ENCODE assay signal across 23 mouse cellular contexts in the genomic region with DNA sequence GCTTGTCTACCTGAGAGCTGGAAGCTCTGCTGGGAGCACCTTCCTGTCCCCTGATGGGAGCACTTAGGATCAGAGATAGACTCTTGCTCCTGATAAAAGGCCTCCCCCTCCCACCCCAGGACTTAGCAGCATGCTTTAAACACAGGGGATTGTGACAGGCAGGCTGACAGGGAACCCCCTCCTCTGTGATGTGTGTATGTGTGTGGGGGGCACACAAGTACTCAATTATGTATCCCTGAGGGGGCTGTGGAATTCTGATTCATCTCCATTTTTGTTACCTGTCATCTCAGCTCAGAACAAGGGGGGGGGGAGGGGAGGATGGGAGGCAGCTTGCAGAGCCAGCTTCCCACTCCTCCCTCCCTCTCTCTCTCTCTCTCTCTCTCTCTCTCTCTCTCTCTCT. TPM values are rescaled to one million over a fixed set of nuclear protein-coding genes. Genes with fewer than 3 reads are reported as not detected.
"Had no signal": no experiment of that assay in that cellular context is flagged by ENCODE, and none has a peak within 500 bp of the region (broad histone marks: within the 10 kb centered on the region; RNA-seq: fewer than 3 reads in every experiment).

No protein-coding gene starts in this region.

- H3K36me3 ChIP-seq: midbrain, embryonic 10.5 days; midbrain, embryonic 12.5 days; neural tube, embryonic 13.5 days; neural tube, embryonic 15.5 days; stomach, embryonic 15.5 days had no signal

- H3K4me1 ChIP-seq: midbrain, embryonic 10.5 days; midbrain, embryonic 12.5 days; stomach, embryonic 15.5 days had no signal

- H3K27me3 ChIP-seq: midbrain, embryonic 12.5 days; neural tube, embryonic 13.5 days; neural tube, embryonic 15.5 days; stomach, embryonic 15.5 days had no signal

- H3K27ac ChIP-seq: midbrain, embryonic 10.5 days; midbrain, embryonic 12.5 days; neural tube, embryonic 13.5 days; neural tube, embryonic 15.5 days; stomach, embryonic 15.5 days; stomach, postnatal 0 days had no signal

- ATAC-seq: midbrain, embryonic 16.5 days had no signal

- DNase-seq: lung, adult 18-20 months; lung, embryonic 14.5 days; lung, postnatal 10 days; lung, postnatal 4 days; midbrain, embryonic 14.5 days; retina, postnatal 1 day; right cerebral cortex, adult 18-20 months; right cerebral cortex, postnatal 25 days; right cerebral cortex, postnatal 4 days; spleen, adult 18-20 months; thymus, adult 2 months; thymus, postnatal 25 days; thymus, postnatal 4 days had no signal

- H3K4me3 ChIP-seq: midbrain, embryonic 10.5 days; midbrain, embryonic 12.5 days; myocyte; neural tube, embryonic 13.5 days; neural tube, embryonic 15.5 days; stomach, embryonic 15.5 days had no signal

- H3K9me3 ChIP-seq: midbrain, embryonic 10.5 days; midbrain, embryonic 12.5 days; neural tube, embryonic 13.5 days; neural tube, embryonic 15.5 days; stomach, embryonic 15.5 days had no signal

- H3K9ac ChIP-seq: lung, embryonic 14.5 days; midbrain, embryonic 12.5 days; neural tube, embryonic 13.5 days; neural tube, embryonic 15.5 days; stomach, embryonic 15.5 days had no signal

- H3K4me2 ChIP-seq: lung, embryonic 14.5 days; midbrain, embryonic 12.5 days; neural tube, embryonic 13.5 days; neural tube, embryonic 15.5 days; stomach, embryonic 15.5 days had no signal

RNA-seq across cellular contexts. Expression of a gene that starts 36.9 kb away (rescaled TPM):
- total RNA-seq: megakaryocyte-erythroid progenitor cell, adult 5-6 weeks had no signal
- polyA plus RNA-seq: lung, embryonic 14.5 days; lung, embryonic 16.5 days had no signal
